Mouse (Mus musculus) stomach, embryonic 16.5 days (tissue): ENCODE data around the gene Dpm1. TPM values are rescaled to one million over a fixed set of nuclear protein-coding genes. Genes with fewer than 3 reads are reported as not detected.

Experiments used
- ATAC-seq: fragments of 200-750 bp; cut with Nextera tagmentation; 2 replicates; pipeline ENCODE4 v1.8.0; 2017; ENCODE audit warnings: moderate number of reproducible peaks, moderate TSS enrichment; ENCODE audit not compliant: insufficient read depth, low FRiP score
- H3K27ac ChIP-seq: fragments of 300-500 bp; sonication (generic); 2 replicates; pipeline ENCODE4 v1.5.1; 2014; ENCODE audit warnings: low read length
- H3K27me3 ChIP-seq: fragments of 300-500 bp; sonication (generic); 2 replicates; pipeline ENCODE4 v1.6.1; 2014; ENCODE audit warnings: low read length, control low read depth, mixed read lengths; ENCODE audit not compliant: control insufficient read depth, insufficient read depth
- H3K36me3 ChIP-seq: fragments of 300-500 bp; sonication (generic); 2 replicates; pipeline ENCODE4 v1.6.1; 2014; ENCODE audit warnings: low read length; ENCODE audit not compliant: control insufficient read depth, insufficient read depth
- H3K4me1 ChIP-seq: fragments of 300-500 bp; sonication (generic); 2 replicates; pipeline ENCODE4 v1.6.1; 2014; ENCODE audit warnings: low read length, control low read depth, mixed read lengths; ENCODE audit not compliant: control insufficient read depth, insufficient read depth
- H3K4me2 ChIP-seq: fragments of 300-500 bp; sonication (generic); 2 replicates; pipeline ENCODE4 v1.6.1; 2014; ENCODE audit warnings: low read depth, low read length, mixed read lengths
- H3K4me3 ChIP-seq: fragments of 300-500 bp; sonication (generic); replicated peaks from 2 replicates; pipeline ENCODE4 v1.5.1; 2014; ENCODE audit warnings: mild to moderate bottlenecking, low read length
- H3K9ac ChIP-seq: fragments of 300-500 bp; sonication (generic); 2 replicates; pipeline ENCODE4 v1.6.1; 2014; ENCODE audit warnings: low read length
- H3K9me3 ChIP-seq: fragments of 300-500 bp; sonication (generic); replicated peaks from 2 replicates; pipeline ENCODE4 v1.6.1; 2016; ENCODE audit warnings: low read length, control low read depth; ENCODE audit not compliant: control insufficient read depth
- WGBS: fragments of 180-500 bp; shearing (Covaris S2); extraction: QIAGEN DNeasy Blood & Tissue Kit; methylation state at CpG from one replicate; pipeline ENCODE4 v1.1.7; 2014; 5-methylcytosine and 5-hydroxymethylcytosine counted together
- polyA plus RNA-seq: library from polyadenylated mRNA; unstranded; fragments of >200 nt; fragmentation: Nextera tagmentation; extraction: Ambion mirVana; gene quantifications from 2 replicates; pipeline ENCODE4 v1.2.1, GENCODE M21; 2015

The Dpm1 gene
- polyA plus RNA-seq, 1 experiment from 2014 or later = 118 TPM

DNA sequence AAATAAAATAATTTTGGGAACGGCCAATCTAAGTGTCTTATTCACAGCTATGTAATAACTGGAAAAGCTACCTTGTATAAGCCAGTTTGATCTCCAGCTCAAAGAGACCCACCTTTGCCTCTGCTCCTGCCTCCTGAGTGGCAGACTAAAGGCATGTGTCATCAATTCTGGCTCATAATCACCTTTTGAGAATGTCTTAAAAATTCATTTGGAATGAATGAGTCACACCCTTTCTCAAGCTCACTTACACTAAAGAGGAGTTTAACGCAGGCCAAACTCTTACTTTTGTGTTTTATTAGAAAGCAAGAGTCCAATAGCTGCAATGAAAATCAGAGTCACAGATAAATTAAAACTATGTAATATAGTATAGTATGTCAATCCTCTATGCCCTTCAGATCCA lies 38.5 kb downstream of the Dpm1 start:
- Histone ChIP-seq H3K4me2 (no peak overlapping the region), H3K36me3 (peaks cover 6% of the 10 kb centered on the region; the same call in 1 of the 2 replicates), H3K27me3 (no peaks in the 10 kb centered on the region), H3K27ac (no peak overlapping the region), H3K9ac (no peak overlapping the region), H3K9me3 (no peaks in the 10 kb centered on the region), H3K4me3 (no peak overlapping the region), H3K4me1 (peaks cover 39% of the 10 kb centered on the region)
- WGBS = 77% methylated on average over 2 of the region's 2 CpGs
- ATAC-seq = no peak

DNA sequence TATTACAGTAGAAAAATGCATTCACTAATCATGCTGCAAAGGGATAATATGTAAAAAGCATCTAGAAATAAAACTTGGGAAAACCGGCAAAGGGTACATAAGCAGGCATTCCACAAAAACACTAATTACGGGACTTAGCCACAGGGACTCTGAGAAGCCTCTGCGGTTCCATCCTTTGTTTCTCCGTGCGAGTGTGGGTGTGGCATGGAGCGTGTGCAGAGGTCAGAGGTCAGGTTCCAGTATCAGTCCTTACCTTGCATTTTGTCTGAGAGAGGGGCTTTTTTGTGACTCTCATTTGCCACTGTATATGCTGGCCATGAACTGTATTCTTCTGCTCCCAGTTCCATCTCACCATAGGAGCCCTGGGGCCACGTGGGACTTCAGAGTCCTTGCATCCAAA lies 54.4 kb downstream of the Dpm1 start:
- Histone ChIP-seq H3K4me3 (no peak overlapping the region), H3K27me3 (no peaks in the 10 kb centered on the region), H3K4me1 (no peaks in the 10 kb centered on the region), H3K36me3 (0 out of 2 replicates have a peak, but pooled peaks cover 4% of the 10 kb centered on the region), H3K4me2 (no peak overlapping the region), H3K9me3 (no peaks in the 10 kb centered on the region), H3K9ac (no peak overlapping the region), H3K27ac (no peak overlapping the region)
- no peak for ATAC-seq
- 57% methylated on average over 7 of the region's 7 CpGs for WGBS

DNA sequence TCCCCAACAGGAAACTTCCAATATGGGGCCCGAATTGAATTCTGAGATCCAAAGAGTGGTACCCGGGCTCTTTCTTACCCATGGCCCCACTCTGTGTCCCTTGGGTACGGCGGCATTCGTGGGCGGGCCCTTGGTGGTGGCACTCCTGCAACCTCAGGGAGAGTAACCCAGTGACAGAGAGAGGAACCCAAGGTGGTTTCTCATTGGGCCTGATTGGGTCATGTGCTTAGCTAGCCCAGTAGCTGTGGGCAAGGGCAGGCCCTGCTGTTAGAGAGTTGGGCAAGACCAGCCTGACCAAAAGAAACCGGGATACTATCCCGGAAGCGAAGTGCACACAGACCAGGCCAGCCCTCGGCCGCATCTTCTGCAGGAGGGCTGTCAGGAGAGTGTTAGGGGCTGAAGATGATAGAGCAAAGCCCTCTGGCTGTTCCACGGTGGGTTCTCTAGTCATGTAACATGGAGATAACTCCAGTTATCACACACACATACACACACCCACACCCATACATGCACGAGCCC lies 60.2 kb downstream of the Dpm1 start:
- Histone ChIP-seq H3K9me3 (no peaks in the 10 kb centered on the region), H3K36me3 (no peaks in the 10 kb centered on the region), H3K4me1 (peaks cover 36% of the 10 kb centered on the region), H3K4me3 (peak overlapping the region; percentile 27), H3K27ac (peak overlapping the region; percentile 83), H3K27me3 (no peaks in the 10 kb centered on the region), H3K9ac (peak overlapping the region; percentile 58), H3K4me2 (peak overlapping the region; percentile 49)
- WGBS = 16% methylated on average over 13 of the region's 13 CpGs
- peak; percentile 82 for ATAC-seq

DNA sequence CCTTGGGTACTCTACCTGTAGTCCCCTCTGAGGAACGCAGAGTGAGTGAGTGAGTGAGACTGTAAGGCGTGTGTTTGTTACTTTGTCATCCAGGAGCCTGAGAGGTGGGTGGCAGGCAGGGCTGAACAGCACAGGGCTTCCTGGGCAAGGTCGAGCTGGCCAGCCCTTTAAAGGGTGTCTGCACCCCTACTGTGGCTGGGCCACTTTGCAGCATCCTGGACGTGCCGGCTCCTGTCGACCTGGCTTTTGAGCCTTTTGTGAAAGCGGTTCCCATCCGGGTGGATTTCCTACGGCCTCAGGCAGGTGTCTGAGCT lies 60.6 kb downstream of the Dpm1 start:
- Histone ChIP-seq H3K36me3 (no peaks in the 10 kb centered on the region), H3K4me3 (peak overlapping the region; percentile 27), H3K4me1 (peaks cover 36% of the 10 kb centered on the region), H3K4me2 (peak overlapping the region; percentile 49), H3K27ac (peak overlapping the region; percentile 83), H3K9ac (peak overlapping the region; percentile 58), H3K27me3 (no peaks in the 10 kb centered on the region), H3K9me3 (no peaks in the 10 kb centered on the region)
- 6% methylated on average over 9 of the region's 9 CpGs for WGBS
- ATAC-seq = no peak; the same call in 1 of the 2 replicates

DNA sequence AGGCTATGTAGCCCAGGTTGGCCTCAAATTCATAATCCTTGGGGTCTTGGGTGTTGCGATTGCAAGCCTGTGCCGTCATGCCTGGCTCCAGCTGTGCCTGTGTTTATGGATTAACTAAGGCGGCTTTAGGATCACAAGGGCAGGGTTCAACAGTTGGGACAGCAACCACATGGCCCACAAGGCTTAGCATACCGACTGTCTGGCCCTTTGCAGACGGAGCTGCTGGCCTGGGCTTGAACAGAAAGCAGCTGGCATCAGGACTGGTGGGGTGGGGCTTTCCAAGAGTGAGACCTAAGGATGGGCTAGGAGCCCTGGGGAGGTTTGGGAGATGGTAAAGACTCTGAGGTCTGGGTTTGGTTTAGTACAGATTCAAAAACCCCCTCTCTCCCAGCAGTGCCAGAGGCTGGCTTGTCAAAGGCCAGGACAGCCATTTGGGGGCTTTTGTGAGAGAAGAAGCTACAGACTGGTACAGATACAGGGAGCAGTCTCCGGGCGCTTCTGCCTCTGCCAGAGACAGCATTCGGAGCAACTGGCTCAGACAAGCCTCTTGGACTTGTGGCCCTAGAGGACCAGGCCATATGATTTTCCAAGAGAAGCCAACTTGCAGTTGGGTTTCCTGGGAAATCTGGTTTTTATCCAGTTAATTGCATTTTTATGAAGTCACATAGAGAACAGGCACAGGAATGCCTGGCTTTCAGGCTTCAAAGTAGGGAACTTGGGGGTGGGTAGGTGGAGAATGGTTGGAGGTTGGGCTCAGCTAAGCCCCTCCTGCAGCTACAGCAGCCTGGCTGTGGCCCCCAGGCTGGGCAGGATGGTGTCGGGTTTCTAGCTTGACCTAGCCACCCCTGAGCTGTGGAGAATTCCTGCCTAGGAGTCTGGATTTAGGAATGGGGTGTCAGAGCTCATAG lies 61.2 kb downstream of the Dpm1 start:
- no peak overlapping the region for H3K4me3 ChIP-seq
- H3K36me3 ChIP-seq = no peaks in the 10 kb centered on the region
- peak overlapping the region; percentile 58 for H3K9ac ChIP-seq
- peak overlapping the region; percentile 83 for H3K27ac ChIP-seq
- peaks cover 36% of the 10 kb centered on the region for H3K4me1 ChIP-seq
- H3K27me3 ChIP-seq = no peaks in the 10 kb centered on the region
- peak; percentile 63; the same call in 1 of the 2 replicates for ATAC-seq
- no peaks in the 10 kb centered on the region for H3K9me3 ChIP-seq
- H3K4me2 ChIP-seq = peak overlapping the region; percentile 49
- 40% methylated on average over 9 of the region's 9 CpGs for WGBS

DNA sequence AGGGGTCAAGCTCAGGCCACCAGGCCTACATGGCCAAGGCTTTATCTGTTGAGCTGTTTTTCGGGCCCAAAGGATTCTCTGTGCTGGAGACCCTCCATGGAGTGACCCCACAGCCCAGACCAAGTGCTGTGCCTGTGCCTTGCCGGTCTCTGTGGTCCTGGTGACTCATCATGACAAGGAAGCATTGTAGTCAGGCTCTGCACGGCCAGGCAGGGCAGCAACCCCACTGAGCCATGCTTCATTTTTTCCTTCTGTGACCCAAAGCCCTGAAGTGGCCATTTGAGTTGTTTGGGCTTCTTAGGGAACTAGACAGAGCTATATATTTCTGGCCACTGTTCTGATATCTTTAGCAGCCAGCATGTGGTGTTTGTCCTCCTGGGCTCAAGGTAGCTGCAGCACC lies 62.6 kb downstream of the Dpm1 start:
- no peak overlapping the region for H3K4me3 ChIP-seq
- WGBS = 53% methylated on average over 3 of the region's 3 CpGs
- H3K9me3 ChIP-seq = no peaks in the 10 kb centered on the region
- H3K4me2 ChIP-seq = no peak overlapping the region
- no peak overlapping the region for H3K27ac ChIP-seq
- ATAC-seq = no peak
- peaks cover 36% of the 10 kb centered on the region for H3K4me1 ChIP-seq
- no peak overlapping the region for H3K9ac ChIP-seq
- no peaks in the 10 kb centered on the region for H3K27me3 ChIP-seq
- no peaks in the 10 kb centered on the region for H3K36me3 ChIP-seq

DNA sequence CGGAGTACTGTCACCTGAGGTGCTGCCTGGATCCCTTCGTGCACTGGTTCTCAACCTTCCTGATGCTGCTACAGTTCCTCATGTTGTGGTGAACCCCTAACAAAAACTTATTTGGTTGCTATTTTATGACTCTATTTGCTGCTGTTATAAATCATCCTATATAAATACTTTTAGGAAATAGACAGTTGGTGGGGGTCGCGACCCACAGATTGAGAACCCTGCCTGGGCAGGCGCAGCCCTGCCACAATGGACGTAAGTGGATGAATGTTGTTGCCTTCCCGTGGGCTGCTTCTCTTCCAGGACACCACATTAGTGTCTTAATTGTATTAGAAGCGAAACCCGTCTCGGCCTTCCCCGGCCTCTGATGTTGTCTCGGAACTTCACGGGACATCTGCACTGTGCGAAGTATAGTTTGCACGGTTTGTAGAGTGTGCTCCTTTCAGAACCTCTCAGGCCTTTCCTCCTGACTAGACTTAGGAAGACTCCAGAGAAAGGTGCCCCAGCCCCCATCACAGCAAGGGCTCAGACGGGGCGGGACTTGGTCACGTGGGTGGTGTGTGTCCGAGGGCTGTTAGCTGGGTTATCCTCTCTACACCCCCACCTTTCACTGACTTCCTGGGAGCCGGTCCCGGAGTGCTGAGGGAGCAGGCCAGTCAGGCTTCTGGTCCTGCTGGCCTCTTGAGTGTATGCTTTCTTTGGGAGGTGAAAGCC lies 63.5 kb downstream of the Dpm1 start:
- H3K4me3 ChIP-seq = no peak overlapping the region
- no peak for ATAC-seq
- peaks cover 36% of the 10 kb centered on the region for H3K4me1 ChIP-seq
- H3K9me3 ChIP-seq = no peaks in the 10 kb centered on the region
- 39% methylated on average over 21 of the region's 21 CpGs for WGBS
- H3K27me3 ChIP-seq = no peaks in the 10 kb centered on the region
- H3K4me2 ChIP-seq = peak overlapping the region; percentile 12; the same call in 1 of the 2 replicates
- H3K27ac ChIP-seq = no peak overlapping the region; the same call in 1 of the 2 replicates
- peak overlapping the region; percentile 48 for H3K9ac ChIP-seq
- no peaks in the 10 kb centered on the region for H3K36me3 ChIP-seq

DNA sequence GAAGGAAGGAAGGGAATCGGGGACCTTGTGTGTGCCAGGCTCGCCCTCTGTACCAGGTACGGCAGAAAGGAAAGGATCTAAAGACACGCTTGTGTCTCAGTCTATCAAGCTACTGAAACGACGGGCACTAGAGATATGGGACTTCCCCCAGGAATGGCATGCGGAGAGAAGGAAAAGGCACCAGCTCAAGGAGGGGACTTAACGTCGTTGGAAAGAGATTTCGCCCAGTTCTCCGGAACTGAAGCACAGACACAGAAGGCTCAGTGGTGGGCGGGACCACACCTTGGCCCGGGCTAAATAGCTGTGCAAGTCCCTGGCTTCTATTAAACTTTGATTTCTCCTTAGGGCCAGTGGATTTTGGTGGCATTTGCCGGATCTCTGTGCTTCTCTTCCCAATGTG lies 68.4 kb downstream of the Dpm1 start:
- WGBS = 13% methylated on average over 14 of the region's 14 CpGs
- Histone ChIP-seq H3K27ac (no peak overlapping the region), H3K4me3 (peak overlapping the region; percentile 27), H3K4me2 (peak overlapping the region; percentile 52), H3K9ac (peak overlapping the region; percentile 53), H3K9me3 (no peaks in the 10 kb centered on the region), H3K27me3 (no peaks in the 10 kb centered on the region), H3K4me1 (peaks cover 22% of the 10 kb centered on the region), H3K36me3 (no peaks in the 10 kb centered on the region)
- no peak for ATAC-seq

DNA sequence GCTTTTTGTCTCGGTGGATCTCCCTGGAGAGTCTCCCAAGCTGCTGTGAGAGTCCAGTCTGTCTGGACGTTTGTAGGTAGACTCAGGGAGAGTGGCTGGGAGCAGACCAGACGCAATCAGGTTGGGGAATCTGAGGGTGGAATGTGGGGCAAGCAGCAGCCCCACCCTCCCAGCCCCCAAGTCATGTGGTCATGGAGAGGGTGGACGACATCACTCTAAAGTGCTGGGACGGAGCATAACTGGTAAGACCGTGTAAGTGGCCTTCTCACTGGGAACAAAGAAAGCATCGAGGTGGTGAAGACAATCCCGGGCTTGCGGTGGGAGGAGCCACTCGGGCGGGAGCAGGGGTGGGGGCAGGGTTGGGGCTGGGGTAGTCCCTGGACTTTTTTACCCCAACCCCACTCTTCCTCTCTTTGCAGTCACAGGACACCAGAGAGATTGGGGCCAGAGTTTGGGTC lies 68.8 kb downstream of the Dpm1 start:
- no peaks in the 10 kb centered on the region for H3K9me3 ChIP-seq
- WGBS = 5% methylated on average over 11 of the region's 11 CpGs
- peak overlapping the region; percentile 52 for H3K4me2 ChIP-seq
- no peak overlapping the region for H3K27ac ChIP-seq
- H3K36me3 ChIP-seq = no peaks in the 10 kb centered on the region
- H3K9ac ChIP-seq = peak overlapping the region; percentile 53
- peak overlapping the region; percentile 27 for H3K4me3 ChIP-seq
- no peak for ATAC-seq
- no peaks in the 10 kb centered on the region for H3K27me3 ChIP-seq
- H3K4me1 ChIP-seq = peaks cover 18% of the 10 kb centered on the region
